Mouse (Mus musculus): ENCODE data around the gene Zbtb20.

- TF ChIP-seq CTCF (IDR thresholded peaks at IDR 0.05; ENCODE audit: low read depth, low read length) (no peak), POLR2A (IDR thresholded peaks at IDR 0.05; ENCODE audit: borderline replicate concordance, low read depth, low read length) (no peak)
These were observed 532.9 kb downstream of the Zbtb20 start for GRCm38 (mm10) chr16:43408622-43409021.

All from bone marrow macrophage, adult 2 months (primary cell).